Mouse (Mus musculus) gastrocnemius, adult 2 months (tissue): ENCODE measurements at regions not wholly inside any gene's neighbourhood (a gene's known extent, or its start where the extent isn't known, plus 50 kb on each side); places are given as distances from the start of the nearest gene placed in this dataset.
"Not testable (repeated sequence)": the region's sequence is repeated elsewhere in the genome, so short reads cannot be mapped to it uniquely, and the experiment has no call there.

Source experiments
- DNase-seq: peaks from one replicate; pipeline ENCODE4 v3.0.0; 2022
- H3K27ac ChIP-seq: fragments of 200-600 bp; 2 replicates; pipeline ENCODE4 v1.8.1; 2022; ENCODE audit warnings: mild to moderate bottlenecking
- H3K4me3 ChIP-seq: fragments of 200-600 bp; 2 replicates; pipeline ENCODE4 v1.8.1; 2022; ENCODE audit warnings: mild to moderate bottlenecking, moderate library complexity
- CTCF ChIP-seq: fragments of 200-600 bp; IDR thresholded peaks from 2 replicates; pipeline ENCODE4 v1.8.1; 2022; ENCODE audit warnings: antibody characterized with exemption, mild to moderate bottlenecking, moderate library complexity
- intact Hi-C: fragments of 180-260 bp; cut with DNase I; formaldehyde crosslinking; loops from one replicate; pipeline ENCODE4 v1.15.1; 2025

DNA sequence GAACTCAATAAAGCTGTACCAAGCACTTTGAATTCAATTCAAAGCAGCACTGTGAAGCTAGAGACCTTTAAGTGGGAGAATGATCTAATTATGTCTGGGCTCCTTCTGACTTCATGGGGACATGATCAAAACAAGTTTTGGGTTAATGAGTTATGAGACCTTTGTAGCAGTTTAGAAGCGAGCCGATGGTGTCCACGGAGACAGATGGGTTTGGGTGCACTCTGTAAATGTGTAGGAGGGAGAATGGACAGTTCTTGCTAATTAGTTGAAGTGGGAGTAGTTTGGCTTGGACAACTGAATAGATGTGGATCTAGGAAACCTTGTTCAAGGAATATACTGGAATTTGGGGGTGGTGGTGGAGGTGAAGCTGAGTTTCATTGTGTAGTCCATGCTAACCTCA, 186.3 kb upstream of the Cldn34b3 start:
- H3K27ac ChIP-seq: no peak overlapping the region
- DNase-seq: no peak
- no peak overlapping the region for H3K4me3 ChIP-seq
- intact Hi-C loops: no loop called here
- no peak for TF ChIP-seq CTCF

DNA sequence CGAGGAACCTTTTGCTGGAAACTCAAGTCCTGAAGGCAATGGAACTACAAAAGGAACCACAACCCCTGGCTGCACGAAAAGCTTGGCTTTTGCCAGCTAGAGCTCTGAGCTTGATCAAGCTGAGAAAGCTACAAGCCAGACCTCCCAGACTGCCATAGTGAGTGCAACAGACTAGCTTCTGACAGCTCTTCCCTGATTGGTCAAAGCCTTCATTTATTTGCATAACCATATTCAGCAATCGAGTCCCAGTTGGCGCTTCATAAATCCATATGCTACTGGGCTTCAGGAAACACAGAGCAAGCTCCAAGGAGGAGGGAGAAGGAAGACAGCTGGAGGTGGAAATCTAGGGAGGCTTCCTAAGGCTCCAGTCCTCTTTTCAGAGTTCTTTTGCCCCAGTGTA, 181.4 kb upstream of the Cldn34b3 start:
- no peak for TF ChIP-seq CTCF
- intact Hi-C loops: no loop called here
- no peak overlapping the region for H3K4me3 ChIP-seq
- no peak overlapping the region for H3K27ac ChIP-seq
- no peak for DNase-seq

DNA sequence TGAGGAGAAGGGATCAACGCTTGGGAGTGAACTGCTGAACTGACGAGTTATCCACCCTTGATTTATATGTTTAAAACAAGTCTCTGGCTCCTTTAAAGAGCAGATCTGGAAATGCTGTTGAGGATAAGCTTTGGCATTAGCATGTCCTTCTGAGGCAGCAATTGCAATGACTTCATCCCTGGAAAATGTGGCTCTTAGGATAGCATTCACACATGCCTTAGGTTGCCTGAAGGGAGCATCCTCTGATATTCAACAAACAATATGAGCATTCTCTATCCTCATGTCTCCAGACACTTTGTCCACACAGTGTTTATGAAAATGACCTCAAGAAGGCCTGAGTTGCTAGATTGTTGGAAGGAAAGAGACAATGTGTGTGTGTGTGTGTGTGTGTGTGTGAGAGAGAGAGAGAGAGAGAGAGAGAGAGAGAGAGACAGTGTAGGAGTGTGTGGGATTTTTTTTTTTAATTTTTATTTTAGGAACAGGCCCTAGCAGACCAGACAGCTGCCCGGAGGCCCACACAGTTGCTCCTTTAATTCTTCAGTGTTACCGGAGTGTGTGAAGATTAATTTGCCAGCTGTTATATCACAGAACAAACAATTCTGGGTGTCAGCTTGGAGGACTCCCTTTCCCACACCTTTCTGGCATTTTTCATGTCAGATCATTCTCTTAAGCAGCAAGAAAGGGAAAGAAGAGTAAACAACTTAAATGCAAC, 153.2 kb upstream of the Cldn34b3 start:
- no peak overlapping the region for H3K4me3 ChIP-seq
- TF ChIP-seq CTCF: no peak

DNA sequence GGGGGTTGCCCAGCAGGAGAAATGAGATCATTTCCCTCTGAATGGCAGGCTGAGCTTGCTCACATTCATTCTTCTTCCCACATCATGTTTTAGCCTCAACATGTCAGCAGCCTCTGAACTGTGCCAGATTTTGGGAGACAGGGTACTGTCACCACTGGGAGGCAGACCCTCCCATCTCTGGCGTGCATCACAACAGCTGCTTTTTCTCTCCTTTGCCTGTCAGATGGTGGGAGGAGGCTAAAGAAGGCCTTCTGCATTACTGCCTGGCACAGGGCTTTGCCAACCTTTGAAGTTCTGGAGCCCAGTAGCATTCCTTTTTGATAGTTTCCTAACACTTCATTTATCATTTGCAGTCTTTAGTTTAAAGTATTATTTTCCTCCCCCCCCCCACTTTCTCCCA, 148.0 kb upstream of the Cldn34b3 start:
- Histone ChIP-seq H3K27ac (no peak overlapping the region), H3K4me3 (no peak overlapping the region)
- intact Hi-C loops: no loop called here
- TF ChIP-seq CTCF: no peak
- no peak for DNase-seq

More for the DNA sequence above, 153.2 kb upstream of the Cldn34b3 start:
- H3K27ac ChIP-seq: peak overlapping the region; percentile 54
- intact Hi-C loops: no loop called here
- no peak for DNase-seq

DNA sequence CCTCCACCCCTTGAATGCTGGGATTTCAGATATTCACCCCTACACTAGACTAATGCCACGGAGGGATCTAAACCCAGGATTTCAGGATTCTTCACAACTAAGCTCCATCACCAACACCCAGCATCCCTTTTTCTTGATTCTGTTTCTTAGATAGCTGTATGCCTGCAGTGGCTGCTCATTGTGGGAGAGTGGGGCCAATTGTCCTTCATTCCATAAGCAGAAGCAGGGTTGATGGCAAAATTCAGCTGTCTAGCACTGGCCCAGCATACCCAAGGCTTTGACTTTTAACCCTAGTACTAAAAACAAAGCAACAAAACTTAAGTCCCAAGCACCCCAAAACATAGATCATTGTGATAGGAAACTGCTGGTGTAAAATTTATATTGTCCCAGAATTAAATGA, 147.5 kb upstream of the Cldn34b3 start:
- H3K4me3 ChIP-seq: no peak overlapping the region
- intact Hi-C loops: no loop called here
- TF ChIP-seq CTCF: no peak
- no peak for DNase-seq
- H3K27ac ChIP-seq: no peak overlapping the region

DNA sequence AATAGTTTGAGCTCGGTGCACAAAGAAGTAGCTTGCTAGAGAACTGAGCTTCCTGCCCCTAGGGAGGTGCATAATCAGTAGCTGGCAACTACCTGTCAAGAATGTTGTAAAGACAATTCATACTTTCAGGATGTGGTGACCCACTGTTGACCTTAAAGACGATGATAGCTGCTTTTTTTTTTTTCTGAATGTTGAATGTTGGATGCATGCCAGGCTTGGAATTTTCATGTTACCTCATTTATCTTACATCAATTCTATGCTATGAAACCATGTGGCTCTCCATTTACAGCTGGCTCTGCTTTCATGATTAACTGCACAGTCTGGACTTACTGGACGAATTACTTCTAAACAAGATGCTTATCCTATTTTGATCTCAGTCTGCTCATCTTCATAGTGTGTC, 143.2 kb upstream of the Cldn34b3 start:
- no peak for DNase-seq
- no peak for TF ChIP-seq CTCF

DNA sequence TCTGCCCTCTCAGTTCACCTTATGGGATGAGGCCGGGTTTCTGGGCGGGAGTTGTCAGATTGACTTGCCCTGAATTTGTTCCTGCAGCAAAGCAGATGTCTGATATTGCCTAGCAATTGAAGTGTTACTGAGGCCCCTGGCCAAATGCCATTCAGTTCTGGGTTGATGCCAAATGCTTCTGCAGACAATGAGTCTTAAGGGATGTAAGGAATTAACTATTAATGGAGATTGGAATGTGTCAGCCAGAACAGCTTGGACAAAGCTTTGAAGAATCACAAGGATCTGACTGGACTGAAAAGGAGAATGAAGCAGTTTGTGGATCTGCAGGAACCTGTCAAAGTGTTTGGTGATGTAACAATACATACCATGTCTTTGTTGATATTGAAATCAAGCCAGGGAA, 140.7 kb upstream of the Cldn34b3 start:
- TF ChIP-seq CTCF: no peak
- no peak overlapping the region for H3K4me3 ChIP-seq
- intact Hi-C loops: no loop called here
- H3K27ac ChIP-seq: no peak overlapping the region
- peak; percentile 41 for DNase-seq

More for the DNA sequence above, 143.2 kb upstream of the Cldn34b3 start:
- Histone ChIP-seq H3K4me3 (no peak overlapping the region), H3K27ac (no peak overlapping the region)
- intact Hi-C loops: no loop called here

DNA sequence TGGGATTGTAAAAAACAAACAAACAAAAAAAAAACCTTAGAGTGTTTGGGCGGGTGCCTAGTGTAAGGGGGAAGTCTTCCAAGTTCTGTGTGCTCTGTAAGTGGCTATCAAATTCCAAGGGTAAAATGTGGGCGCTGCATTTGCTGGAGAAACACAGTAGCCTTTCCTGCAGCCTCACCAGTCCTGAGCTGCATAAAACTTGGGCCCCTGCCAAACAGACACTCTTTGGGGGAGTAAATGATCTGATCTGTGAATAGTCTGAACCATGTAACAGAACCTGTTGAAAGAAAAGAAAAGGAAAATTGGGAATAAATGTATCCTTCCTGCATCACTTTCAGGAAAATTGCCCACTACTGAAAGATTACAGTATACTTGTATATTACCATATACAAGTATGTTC, 126.4 kb upstream of the Cldn34b3 start:
- Histone ChIP-seq H3K4me3 (no peak overlapping the region), H3K27ac (no peak overlapping the region)
- no peak for TF ChIP-seq CTCF
- no peak for DNase-seq
- intact Hi-C loops: no loop called here

DNA sequence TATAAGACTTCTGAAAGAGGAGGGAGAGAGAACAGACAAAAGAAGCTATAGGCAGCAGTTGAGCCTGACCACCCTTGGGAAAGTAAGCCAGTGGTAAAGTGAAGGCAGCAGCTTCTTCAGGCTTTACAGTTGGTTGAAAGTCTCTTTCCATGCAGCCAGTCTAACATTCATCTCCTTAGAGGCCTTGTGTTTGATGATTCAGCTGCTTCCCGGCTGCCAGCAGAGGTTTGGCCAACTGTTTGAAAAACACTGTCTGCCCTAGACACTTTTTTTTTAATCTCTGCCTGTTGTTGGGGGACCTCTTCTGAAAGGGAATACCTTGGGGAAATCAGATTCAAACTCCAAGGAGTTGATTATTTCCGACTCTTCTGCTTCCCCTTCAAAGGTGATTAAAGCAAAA, 123.1 kb upstream of the Cldn34b3 start:
- Histone ChIP-seq H3K4me3 (no peak overlapping the region), H3K27ac (no peak overlapping the region)
- intact Hi-C loops: no loop called here
- TF ChIP-seq CTCF: no peak
- DNase-seq: peak; percentile 26

DNA sequence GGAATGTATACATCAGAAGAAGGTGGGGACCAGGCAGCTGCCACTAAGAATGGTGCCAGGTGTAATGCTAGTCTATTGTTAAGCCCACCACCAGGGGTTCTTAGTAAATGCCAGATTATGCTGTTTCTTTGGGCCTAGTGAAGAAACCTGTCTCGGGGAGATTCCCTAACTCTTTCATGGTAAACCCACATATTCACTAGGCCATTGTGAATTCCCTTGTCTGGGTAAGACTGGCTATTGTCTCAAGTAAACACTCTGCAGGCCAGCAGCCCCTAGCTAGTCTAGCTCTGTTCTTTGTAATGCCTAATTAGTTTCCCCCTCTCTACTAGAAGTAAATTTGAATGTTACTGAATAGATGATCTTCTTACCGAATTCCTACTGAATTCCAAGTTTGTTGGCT, 89.3 kb upstream of the Cldn34b3 start:
- H3K4me3 ChIP-seq: not testable (repeated sequence)

DNA sequence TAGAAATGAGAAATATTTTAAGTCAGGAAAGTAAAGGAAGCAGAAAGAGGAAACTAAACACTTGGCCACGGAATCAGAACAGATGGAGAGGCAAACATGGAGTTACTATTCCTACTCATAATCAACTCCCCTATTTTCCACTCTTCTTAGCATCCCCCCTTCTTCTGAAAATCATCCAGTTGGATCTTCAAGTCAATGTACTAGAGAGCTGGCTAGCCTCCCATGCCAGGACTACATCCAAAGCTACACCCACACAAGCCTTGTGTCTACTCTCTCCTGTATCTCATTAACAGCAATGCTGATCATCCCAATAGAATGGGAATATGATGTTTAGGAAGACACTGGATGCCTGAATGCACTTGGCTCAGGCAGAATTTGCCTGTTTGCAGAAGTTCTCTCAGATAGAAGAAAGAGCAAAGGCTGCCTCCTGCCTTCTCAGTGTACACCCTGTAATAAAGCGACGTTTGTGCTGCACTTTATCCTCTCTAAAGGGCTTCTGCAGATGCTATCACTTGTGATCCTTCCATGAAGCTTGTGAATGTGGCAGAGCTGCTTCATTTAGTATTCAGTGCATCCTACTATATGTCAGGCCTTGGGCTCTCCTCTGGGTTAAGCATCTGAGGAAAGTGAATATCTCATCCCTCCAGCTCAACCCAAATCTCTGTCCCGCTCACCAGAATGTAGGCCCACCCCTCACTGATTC, 82.5 kb upstream of the Cldn34b3 start:
- DNase-seq: peak; percentile 19
- no peak overlapping the region for H3K4me3 ChIP-seq
- H3K27ac ChIP-seq: no peak overlapping the region
- no peak for TF ChIP-seq CTCF
- intact Hi-C loops: no loop called here

More for the DNA sequence above, 89.3 kb upstream of the Cldn34b3 start:
- intact Hi-C loops, DNase-seq, H3K27ac ChIP-seq: not testable (repeated sequence)

DNA sequence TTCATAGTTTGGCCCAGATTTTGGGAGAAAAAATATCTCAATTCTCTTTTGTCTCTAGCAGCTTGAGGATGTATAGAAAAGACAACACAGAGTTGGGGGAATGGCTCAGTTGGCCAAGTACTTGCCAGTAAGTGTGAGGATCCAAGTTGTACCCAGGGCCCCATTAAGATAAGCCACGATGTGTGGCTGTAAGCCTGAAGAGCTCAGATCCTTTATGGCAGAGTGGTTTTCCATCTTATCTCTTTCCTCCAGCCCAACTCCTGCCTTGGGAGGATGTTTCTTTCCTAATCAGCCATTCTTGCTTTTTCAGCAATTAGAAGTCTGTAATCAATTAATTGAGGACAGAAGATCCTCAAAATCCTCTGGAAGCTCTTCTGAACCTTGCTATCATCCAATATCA, 63.5 kb upstream of the Cldn34b3 start:
- intact Hi-C loops: loop anchor here (5.0 to 10.0 kb wide), 2 partner anchors 403 to 526 kb away; no protein-coding TSS in a partner anchor
- Histone ChIP-seq H3K4me3 (no peak overlapping the region), H3K27ac (no peak overlapping the region)
- no peak for DNase-seq
- no peak for TF ChIP-seq CTCF

DNA sequence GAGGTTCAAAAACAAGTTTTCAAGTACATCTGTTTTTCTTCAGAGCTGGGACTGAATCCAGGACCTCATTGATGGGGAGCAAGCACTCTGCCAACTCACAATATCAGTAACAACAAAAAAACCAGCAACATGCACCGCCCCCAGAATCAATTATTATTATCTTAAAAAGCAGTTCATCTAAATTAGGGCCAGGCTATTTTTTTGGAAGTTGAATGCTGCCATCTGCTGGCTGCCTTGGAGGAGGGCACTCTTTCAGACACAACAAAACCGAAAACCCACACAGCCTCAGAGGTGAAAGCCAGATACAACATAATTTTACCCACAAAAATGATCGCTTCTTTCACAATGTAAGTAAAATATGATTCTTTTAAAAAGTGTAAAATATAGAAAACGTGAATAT, 62.7 kb upstream of the Cldn34b3 start:
- peak; percentile 74 for TF ChIP-seq CTCF
- Histone ChIP-seq H3K4me3 (no peak overlapping the region), H3K27ac (no peak overlapping the region)
- peak; percentile 32 for DNase-seq
- intact Hi-C loops: loop anchor here (5.0 to 10.0 kb wide), 2 partner anchors 404 to 527 kb away; no protein-coding TSS in a partner anchor
